Comparison of ENCODE assay signal across 22 mouse cellular contexts in genomic region chr11:77626596-77627535, GRCm38 (mm10). TPM values are rescaled to one million over a fixed set of nuclear protein-coding genes. Genes with fewer than 3 reads are reported as not detected.
DNase-seq lines count a peak whose midpoint lies in the region; ATAC-seq lines count a peak whose summit lies in the region.
"Had no signal": no experiment of that assay in that cellular context is flagged by ENCODE, and none has a peak within 500 bp of the region (broad histone marks: within the 10 kb centered on the region; RNA-seq: fewer than 3 reads in every experiment).

No protein-coding gene starts in this region.

- peak; percentile 48; the same call in 1 of the 2 replicates for ATAC-seq in liver, embryonic 11.5 days (replicated peaks; ENCODE audit: low FRiP score)
- ATAC-seq: forebrain, embryonic 14.5 days had no signal

- H3K36me3 ChIP-seq in heart, embryonic 10.5 days = no peaks in the 10 kb centered on the region
- H3K36me3 ChIP-seq in liver, embryonic 11.5 days (ENCODE audit: control insufficient read depth, insufficient read depth, low read length) = no peaks in the 10 kb centered on the region
- H3K36me3 ChIP-seq: embryonic facial prominence, embryonic 10.5 days; hindbrain, embryonic 12.5 days; limb, embryonic 10.5 days; midbrain, embryonic 10.5 days; stomach, embryonic 15.5 days had no signal

- H3K27ac ChIP-seq in heart, embryonic 10.5 days = peak overlapping the region; percentile 32; the same call in 1 of the 2 replicates
- peak overlapping the region; percentile 73 for H3K27ac ChIP-seq in liver, embryonic 11.5 days (ENCODE audit: low read depth, low read length)
- H3K27ac ChIP-seq: embryonic facial prominence, embryonic 10.5 days; hindbrain, embryonic 12.5 days; limb, embryonic 10.5 days; midbrain, embryonic 10.5 days; stomach, embryonic 15.5 days had no signal

- no peak overlapping the region for H3K4me2 ChIP-seq in liver, embryonic 11.5 days
- H3K4me2 ChIP-seq: hindbrain, embryonic 12.5 days; stomach, embryonic 15.5 days had no signal

- no peak overlapping the region for H3K9ac ChIP-seq in liver, embryonic 11.5 days (ENCODE audit: low read depth, low read length)
- H3K9ac ChIP-seq: hindbrain, embryonic 12.5 days; stomach, embryonic 15.5 days had no signal

- no peaks in the 10 kb centered on the region for H3K27me3 ChIP-seq in heart, embryonic 10.5 days (ENCODE audit: insufficient read depth, poor library complexity, severe bottlenecking)
- no peaks in the 10 kb centered on the region; the same call in 1 of the 2 replicates for H3K27me3 ChIP-seq in liver, embryonic 11.5 days (replicated peaks; ENCODE audit: control insufficient read depth, insufficient read depth, low read length)
- H3K27me3 ChIP-seq: CH12.LX; hindbrain, embryonic 12.5 days; stomach, embryonic 15.5 days had no signal

- H3K4me1 ChIP-seq in heart, embryonic 10.5 days = peaks cover 33% of the 10 kb centered on the region
- H3K4me1 ChIP-seq in liver, embryonic 11.5 days (replicated peaks; ENCODE audit: control insufficient read depth, insufficient read depth, low read length) = peaks cover 31% of the 10 kb centered on the region

- 59% methylated on average over 5 of the region's 5 CpGs for WGBS in heart, embryonic 10.5 days
- WGBS in liver, embryonic 11.5 days = 44% methylated on average over 5 of the region's 5 CpGs

- H3K4me3 ChIP-seq in heart, embryonic 10.5 days = no peak overlapping the region
- no peak overlapping the region for H3K4me3 ChIP-seq in liver, embryonic 11.5 days (ENCODE audit: low read depth, low read length)
- H3K4me3 ChIP-seq: embryonic facial prominence, embryonic 10.5 days; hindbrain, embryonic 12.5 days; limb, embryonic 10.5 days; midbrain, embryonic 10.5 days; stomach, embryonic 15.5 days had no signal

- DNase-seq in heart, embryonic 10.5 days (ENCODE audit: low spot score) = no peak
- no peak for DNase-seq in heart, adult 18-20 months
- peak; percentile 33 for DNase-seq in 3T3-L1 (ENCODE audit: low read depth, low spot score)
- peak; percentile 59 for DNase-seq in c-Kit-negative CD71-positive TER-119-positive erythroid progenitor cells, embryonic 14.5 days (ENCODE audit: low read depth, low spot score)
- DNase-seq in liver, embryonic 11.5 days (ENCODE audit: low spot score) = no peak
- no peak for DNase-seq in frontal cortex, postnatal 36 days (ENCODE audit: low spot score in 2 of 2)
- DNase-seq in cerebellum, adult 9-10 months = no peak
- DNase-seq in thymus, postnatal 36 days = no peak
- DNase-seq: adrenal gland, postnatal 10 days; cerebellum, adult 2 months; kidney, adult 8-10 months; kidney, postnatal 14 days; lung, adult 18-20 months; lung, postnatal 14 days; retina, postnatal 1 day had no signal

- no peaks in the 10 kb centered on the region for H3K9me3 ChIP-seq in heart, embryonic 10.5 days
- H3K9me3 ChIP-seq in liver, embryonic 11.5 days (ENCODE audit: control insufficient read depth, low read length) = no peaks in the 10 kb centered on the region
- H3K9me3 ChIP-seq: embryonic facial prominence, embryonic 10.5 days; hindbrain, embryonic 12.5 days; limb, embryonic 10.5 days; midbrain, embryonic 10.5 days; stomach, embryonic 15.5 days had no signal

RNA-seq across cellular contexts. Expression of gene Taok1, which starts 19.3 kb away (rescaled TPM):
- 10.9 and 12.8 TPM in 2 replicates for polyA plus RNA-seq in heart, embryonic 10.5 days (2016; fragmentation: Nextera tagmentation; extraction: Ambion mirVana)
- 10 to 100 TPM; 53.3 to 54.0 TPM for total RNA-seq in heart, adult 18-20 months (2021)
- 9.6 and 9.9 TPM in 2 replicates for polyA plus RNA-seq in liver, embryonic 11.5 days (2014; fragmentation: Nextera tagmentation; extraction: Ambion mirVana)

RNA-seq across cellular contexts. Expression of gene Nufip2, which starts 59.1 kb away (rescaled TPM):
- 3.9 TPM in 2 replicates for polyA plus RNA-seq in heart, embryonic 10.5 days (2016; fragmentation: Nextera tagmentation; extraction: Ambion mirVana)
- total RNA-seq in heart, adult 18-20 months (2021) = 10 to 100 TPM; 47.0 to 47.9 TPM
- polyA plus RNA-seq in liver, embryonic 11.5 days (2014; fragmentation: Nextera tagmentation; extraction: Ambion mirVana) = 4.6 and 5.3 TPM in 2 replicates

Comparison
In these comparisons a context has a peak if more than half of its experiments do, and no peak if none do; other contexts are left out.
1. DNase-seq: peak in 3T3-L1 (single experiment) and c-Kit-negative CD71-positive TER-119-positive erythroid progenitor cells, embryonic 14.5 days (single experiment); none in heart, embryonic 10.5 days (single experiment), heart, adult 18-20 months (0 of 2), liver, embryonic 11.5 days (single experiment), frontal cortex, postnatal 36 days (0 of 2), cerebellum, adult 9-10 months (single experiment) and thymus, postnatal 36 days (0 of 2).